Mouse (Mus musculus) kidney, adult 2 months (tissue): ENCODE measurements around the gene Creg1.

Experiments
- CTCF ChIP-seq: fragments of 200-500 bp; conservative IDR thresholded peaks from 2 replicates; pipeline ENCODE4 v1.5.1; 2011; ENCODE audit warnings: low read depth, mild to moderate bottlenecking, control low read depth, low read length, moderate library complexity, mixed read lengths; ENCODE audit not compliant: insufficient read depth, insufficient read length
- POLR2A ChIP-seq: fragments of 200-500 bp; IDR thresholded peaks from one replicate; pipeline ENCODE4 v1.6.1; 2011; ENCODE audit warnings: low read depth, low read length, control low read depth

- TF ChIP-seq CTCF, result no peak
- no peak for TF ChIP-seq POLR2A
Measured at GRCm38 (mm10) chr1:165717711-165718542, 45.6 kb upstream of the Creg1 start.
